Mouse (Mus musculus) gastrocnemius, adult 2 months (tissue): ENCODE data around the gene Gba2. TPM values are rescaled to one million over a fixed set of nuclear protein-coding genes. Genes with fewer than 3 reads are reported as not detected.
"Not testable (repeated sequence)": the region's sequence is repeated elsewhere in the genome, so short reads cannot be mapped to it uniquely, and the experiment has no call there.

Source experiments
- DNase-seq: peaks from one replicate; pipeline ENCODE4 v3.0.0; 2022
- H3K27ac ChIP-seq: fragments of 200-600 bp; 2 replicates; pipeline ENCODE4 v1.8.1; 2022; ENCODE audit warnings: mild to moderate bottlenecking
- H3K4me3 ChIP-seq: fragments of 200-600 bp; 2 replicates; pipeline ENCODE4 v1.8.1; 2022; ENCODE audit warnings: mild to moderate bottlenecking, moderate library complexity
- CTCF ChIP-seq: fragments of 200-600 bp; IDR thresholded peaks from 2 replicates; pipeline ENCODE4 v1.8.1; 2022; ENCODE audit warnings: antibody characterized with exemption, mild to moderate bottlenecking, moderate library complexity
- intact Hi-C: fragments of 180-260 bp; cut with DNase I; formaldehyde crosslinking; loops from one replicate; pipeline ENCODE4 v1.15.1; 2025
- long read RNA-seq, 2 experiments: library from polyadenylated mRNA; stranded (forward); transcript quantifications; one replicate each; pipeline ENCODE4 v2.0.0; 2021
- total RNA-seq, 2 experiments: library from RNA; stranded (reverse); gene quantifications; 2 replicates each; pipeline ENCODE4 v1.2.3; 2021

The Gba2 gene
- 1 to 10 TPM; 4.8 to 5.5 TPM for total RNA-seq
- long read RNA-seq, experiment 1, transcript Gba2-201 (17 exons, 3,544 nt) = major isoform, 26 of 32 reads
- long read RNA-seq, experiment 1, partial matches to known transcripts = 2 of 32 reads
- long read RNA-seq, experiment 1, other reads (novel, unspliced or antisense) = 4 of 32 reads
- long read RNA-seq, experiment 2, transcript Gba2-201 (17 exons, 3,544 nt) = major isoform, 14 of 21 reads
- long read RNA-seq, experiment 2, partial matches to known transcripts = 3 of 21 reads
- long read RNA-seq, experiment 2, other reads (novel, unspliced or antisense) = 4 of 21 reads

DNA sequence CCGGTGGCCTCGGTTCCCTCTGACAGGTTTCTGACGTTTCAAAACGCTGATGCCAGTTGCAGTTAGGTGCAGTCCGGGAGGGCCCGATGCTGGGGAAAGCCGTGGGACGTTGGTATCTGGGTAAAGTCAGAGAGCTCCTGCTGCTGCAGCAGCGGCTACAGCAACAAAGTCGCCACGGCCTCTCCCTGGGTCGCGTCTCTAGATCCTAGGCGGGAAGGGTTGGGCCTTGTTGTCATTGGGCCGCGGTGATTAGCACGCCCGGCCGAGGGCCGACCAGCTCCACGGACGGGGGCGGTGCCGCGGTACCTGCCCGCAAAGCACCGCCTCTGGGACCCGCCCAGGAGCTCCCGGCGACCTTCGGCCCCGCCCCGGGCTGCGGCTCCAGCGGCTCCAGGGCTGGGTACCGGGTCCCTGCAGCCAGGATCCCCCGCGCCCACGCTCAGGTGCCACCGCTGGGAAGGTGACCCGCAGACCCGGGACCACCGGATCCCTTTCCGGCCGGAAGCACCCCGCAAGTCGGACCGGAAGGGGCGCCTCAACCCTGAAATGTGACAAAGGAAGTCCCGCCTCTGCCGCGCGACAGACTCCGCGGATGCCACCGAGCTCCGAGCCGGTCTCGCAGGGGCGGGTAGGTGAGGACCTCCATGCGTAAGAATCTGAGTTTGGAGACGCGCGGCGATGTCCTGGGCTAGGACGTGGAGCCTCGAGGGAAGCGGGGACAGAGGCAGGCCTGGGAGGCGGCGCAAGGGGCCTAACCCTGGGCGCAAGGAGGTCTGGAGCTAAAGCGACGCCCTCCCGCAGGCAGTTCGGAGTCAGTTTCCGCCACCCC, at the start of gene Gba2, which contains the start of gene Rgp1:
TSS of gene Gba2 (minus strand) at position 498 of the 829 bp plus-strand sequence.
TSS of gene Rgp1 (plus strand) at position 340 of the 829 bp plus-strand sequence.
- Histone ChIP-seq H3K27ac (peak within 1 kb of the TSS; percentile 98), H3K4me3 (peak within 1 kb of the TSS; percentile 96)
- no peak; the same call in 1 of the 2 replicates for TF ChIP-seq CTCF
- peak; percentile 94 for DNase-seq
- intact Hi-C loops = loop anchor here (2.0 to 5.0 kb wide), 3 partner anchors 16 to 136 kb away; partner anchors contain the start of genes Creb3, Fam221b, Tesk1 and Tln1

- TF ChIP-seq CTCF = no peak
- no peak for DNase-seq
- Histone ChIP-seq H3K4me3 (no peak overlapping the region), H3K27ac (no peak overlapping the region)
- intact Hi-C loops = no loop called here
Observed at GRCm38 (mm10) chr4:43620146-43620778, 41.6 kb upstream of the Gba2 start.

- intact Hi-C loops = no loop called here
- no peak for TF ChIP-seq CTCF
- H3K27ac ChIP-seq = no peak overlapping the region
- DNase-seq = no peak
- H3K4me3 ChIP-seq = no peak overlapping the region
Observed at GRCm38 (mm10) chr4:43613060-43613730, 34.5 kb upstream of the Gba2 start.

GRCm38 (mm10) chr4:43612534-43612933, 33.9 kb upstream of the Gba2 start:
- DNase-seq = no peak
- no peak for TF ChIP-seq CTCF
- no peak overlapping the region for H3K4me3 ChIP-seq
- H3K27ac ChIP-seq = no peak overlapping the region
- intact Hi-C loops = no loop called here

DNA sequence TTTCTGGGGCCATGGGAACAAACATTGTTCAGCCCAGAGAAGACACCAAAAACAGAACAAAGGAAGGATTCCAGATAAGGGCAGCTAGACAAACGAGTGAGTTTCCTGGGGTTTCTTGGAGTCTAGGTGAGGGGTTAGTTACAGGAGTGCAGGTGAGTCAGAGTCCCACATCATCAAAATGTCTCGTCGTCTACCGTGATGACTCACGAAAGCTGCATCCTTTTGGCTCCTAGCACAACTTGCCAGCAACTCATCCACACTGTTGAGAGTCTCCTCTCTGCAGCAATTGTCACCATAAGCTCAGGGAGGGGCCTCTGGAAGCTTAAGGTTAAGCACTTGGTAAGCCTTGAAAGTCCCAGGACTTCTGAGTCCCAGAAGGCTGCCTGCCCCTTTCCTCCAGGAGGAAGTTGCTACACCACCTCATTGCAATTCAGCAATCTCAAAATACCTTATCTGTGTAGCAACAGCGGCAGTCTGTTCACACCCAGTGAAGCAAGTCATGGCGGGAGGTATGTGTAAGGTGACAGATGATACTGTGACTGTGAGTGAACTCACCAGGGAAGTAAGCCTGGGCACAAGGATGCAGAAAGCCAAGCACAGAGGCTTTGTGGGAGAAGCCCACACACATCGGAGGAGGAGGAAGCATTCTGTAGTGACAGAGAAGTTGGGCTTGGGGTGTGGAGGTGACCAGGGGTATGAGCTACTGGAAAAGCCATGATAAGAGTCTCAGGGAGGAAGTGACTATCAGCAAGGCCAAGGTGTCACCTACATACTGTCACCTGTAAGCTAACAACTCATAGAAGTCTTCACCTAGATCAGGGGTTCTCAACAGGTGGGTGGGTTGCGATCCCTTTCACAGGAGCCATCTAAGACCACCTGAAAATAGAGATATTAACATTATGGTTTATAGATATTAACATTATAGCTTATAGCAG, 26.3 kb upstream of the Gba2 start:
- no peak for TF ChIP-seq CTCF

DNA sequence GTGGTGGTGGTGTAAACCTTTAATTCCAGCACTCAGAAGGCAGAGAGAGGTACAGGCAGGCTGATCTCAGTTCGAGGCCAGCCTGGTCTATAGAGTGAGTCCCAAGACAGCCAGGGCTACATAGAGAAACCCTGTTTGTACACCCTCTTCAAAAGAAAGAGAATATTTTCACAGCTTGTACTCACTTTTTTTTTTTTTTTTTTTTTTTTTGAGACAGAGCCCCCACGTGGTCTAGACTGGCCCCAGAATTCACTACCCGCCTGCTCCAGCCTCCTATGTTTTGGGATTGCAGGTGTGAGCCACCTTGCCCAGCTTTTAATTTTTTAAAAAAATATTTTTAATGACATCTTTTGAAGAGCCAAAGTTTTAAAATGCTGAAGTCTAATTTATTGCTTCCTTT, 25.4 kb upstream of the Gba2 start:
- intact Hi-C loops = no loop called here

More for the DNA sequence above, 26.3 kb upstream of the Gba2 start:
- DNase-seq = no peak
- Histone ChIP-seq H3K27ac (no peak overlapping the region), H3K4me3 (no peak overlapping the region)
- intact Hi-C loops = no loop called here

DNA sequence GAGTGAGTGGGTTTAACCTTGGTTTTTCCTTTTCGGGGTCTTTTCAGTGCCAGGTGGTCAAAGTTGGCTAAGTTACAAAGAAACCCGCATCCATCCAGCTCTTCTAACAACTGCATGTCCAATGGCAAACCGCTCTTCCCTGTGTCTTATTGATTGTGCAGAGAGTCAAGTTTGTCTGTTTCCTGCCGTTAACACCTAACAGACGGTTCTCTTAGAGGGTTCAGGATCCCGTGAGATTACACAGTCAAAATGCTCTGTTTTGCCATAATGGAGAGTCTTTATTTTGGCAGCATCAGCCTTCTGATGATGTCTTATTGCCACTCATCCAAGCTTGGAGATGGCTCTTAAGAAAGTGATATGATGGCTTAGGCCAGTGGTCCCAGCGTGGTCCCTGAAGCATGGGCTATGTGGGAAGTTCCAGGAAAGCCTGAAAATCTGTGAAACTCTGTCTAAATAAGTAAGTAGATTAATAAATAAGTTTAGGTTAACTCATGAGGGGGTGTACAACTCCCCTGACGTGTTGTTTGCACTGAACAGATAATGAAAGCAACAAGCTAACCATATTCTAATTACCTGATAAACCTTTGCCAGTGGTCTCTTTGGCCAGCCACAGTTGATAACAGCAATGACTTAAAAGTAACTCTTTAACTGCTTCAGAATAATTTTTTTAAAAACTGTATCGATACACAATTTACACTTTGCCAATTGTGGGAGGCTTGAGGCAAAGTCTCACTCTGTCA, 21.7 kb upstream of the Gba2 start:
- Histone ChIP-seq H3K4me3 (no peak overlapping the region), H3K27ac (no peak overlapping the region)
- no peak for DNase-seq
- intact Hi-C loops = no loop called here
- no peak for TF ChIP-seq CTCF

More for the DNA sequence above, 25.4 kb upstream of the Gba2 start:
- TF ChIP-seq CTCF = no peak
- DNase-seq = no peak
- Histone ChIP-seq H3K4me3 (no peak overlapping the region), H3K27ac (no peak overlapping the region)

GRCm38 (mm10) chr4:43598650-43599380, 20.1 kb upstream of the Gba2 start:
- no peak for TF ChIP-seq CTCF
- intact Hi-C loops = no loop called here
- no peak for DNase-seq
- Histone ChIP-seq H3K4me3 (no peak overlapping the region), H3K27ac (no peak overlapping the region)

DNA sequence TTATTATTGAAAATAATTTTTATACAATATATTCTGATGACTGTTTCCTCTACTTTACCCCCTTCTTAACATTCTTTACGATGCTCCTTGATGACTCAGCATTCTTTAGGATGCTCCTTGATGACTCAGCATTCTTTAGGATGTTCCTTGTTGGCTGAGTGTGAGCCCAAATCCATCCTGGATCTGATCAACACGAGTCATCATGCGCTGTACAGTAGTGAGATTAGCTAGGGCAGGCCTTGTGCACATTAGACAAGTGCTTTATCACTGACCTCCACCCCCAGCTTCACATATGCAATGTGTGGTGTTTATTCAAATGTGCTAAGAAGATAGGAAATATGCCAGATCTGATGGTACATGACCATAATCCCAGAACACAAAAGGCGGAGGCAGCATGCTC, 19.5 kb upstream of the Gba2 start:
- intact Hi-C loops = no loop called here
- DNase-seq = no peak
- no peak overlapping the region for H3K27ac ChIP-seq
- no peak for TF ChIP-seq CTCF
- H3K4me3 ChIP-seq = no peak overlapping the region

DNA sequence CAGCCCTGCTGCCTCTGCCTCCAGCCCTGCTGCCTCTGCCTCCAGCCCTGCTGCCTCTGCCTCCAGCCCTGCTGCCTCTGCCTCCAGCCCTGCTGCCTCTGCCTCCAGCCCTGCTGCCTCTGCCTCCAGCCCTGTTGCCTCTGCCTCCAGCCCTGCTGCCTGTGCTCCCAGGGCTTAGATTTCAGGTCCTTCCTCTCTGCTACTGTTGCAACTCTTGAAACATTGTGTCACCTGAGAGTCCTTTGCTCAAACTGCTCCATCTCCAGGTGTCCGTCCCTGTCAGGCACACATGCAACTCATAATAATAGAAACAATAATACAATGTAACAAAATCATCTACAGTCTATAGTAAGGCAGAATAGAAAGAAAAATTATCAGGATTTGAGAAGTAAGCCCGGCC, 17.9 kb upstream of the Gba2 start:
- intact Hi-C loops, DNase-seq, H3K27ac ChIP-seq, H3K4me3 ChIP-seq: not testable (repeated sequence)
